Comparison of ENCODE assay signal across 30 mouse cellular contexts in the genomic region with DNA sequence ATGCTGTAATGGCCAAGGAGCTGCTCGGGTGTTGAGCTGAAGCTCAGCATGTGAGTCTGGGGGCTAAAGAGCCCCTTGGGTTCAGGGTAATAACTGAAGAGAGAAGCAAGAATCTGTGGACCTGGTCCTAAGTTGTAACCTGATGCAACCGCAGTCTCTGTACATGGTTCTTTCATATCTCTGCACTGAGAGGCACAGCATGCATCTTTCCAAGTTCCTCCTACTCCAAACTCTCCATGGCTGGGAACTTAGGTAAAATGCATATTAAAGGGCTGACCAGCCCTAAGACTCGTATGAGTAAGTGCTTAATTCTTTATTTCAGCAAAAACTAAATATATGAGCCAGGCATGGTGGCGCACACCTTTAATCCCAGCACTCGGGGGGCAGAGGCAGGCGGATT.
"Had no signal": no experiment of that assay in that cellular context is flagged by ENCODE, and none has a peak within 500 bp of the region (broad histone marks: within the 10 kb centered on the region; RNA-seq: fewer than 3 reads in every experiment).

No protein-coding gene starts in this region.

- H3K9ac ChIP-seq: heart, embryonic 12.5 days; heart, embryonic 13.5 days; heart, embryonic 15.5 days; hindbrain, embryonic 12.5 days; hindbrain, embryonic 13.5 days; hindbrain, embryonic 14.5 days; hindbrain, embryonic 15.5 days; intestine, embryonic 15.5 days; kidney, embryonic 15.5 days had no signal

- H3K9me3 ChIP-seq: heart, embryonic 12.5 days; heart, embryonic 13.5 days; heart, embryonic 15.5 days; hindbrain, embryonic 10.5 days; hindbrain, embryonic 12.5 days; hindbrain, embryonic 13.5 days; hindbrain, embryonic 15.5 days; intestine, embryonic 15.5 days; kidney, embryonic 15.5 days had no signal

- H3K4me3 ChIP-seq: heart, embryonic 12.5 days; heart, embryonic 13.5 days; heart, embryonic 15.5 days; hindbrain, embryonic 10.5 days; hindbrain, embryonic 12.5 days; hindbrain, embryonic 13.5 days; hindbrain, embryonic 15.5 days; intestine, embryonic 15.5 days; kidney, embryonic 15.5 days; layer of hippocampus, adult 2 months; left cerebral cortex, adult 2 months had no signal

- DNase-seq: heart, postnatal 10 days; heart, postnatal 14 days; heart, postnatal 36 days; heart, postnatal 4 days; kidney, adult 11 months; kidney, adult 18-20 months; kidney, adult 2 months; kidney, adult 8-10 months; kidney, adult 9 months; kidney, postnatal 10 days; kidney, postnatal 14 days; kidney, postnatal 25 days; kidney, postnatal 36 days; kidney, postnatal 4 days; layer of hippocampus, adult 9-11 months; layer of hippocampus, postnatal 36 days had no signal

- H3K27ac ChIP-seq: heart, embryonic 13.5 days; heart, embryonic 15.5 days; hindbrain, embryonic 10.5 days; hindbrain, embryonic 12.5 days; hindbrain, embryonic 13.5 days; hindbrain, embryonic 14.5 days; hindbrain, embryonic 15.5 days; hindbrain, postnatal 0 days; intestine, embryonic 15.5 days; kidney, embryonic 15.5 days; kidney, postnatal 0 days; layer of hippocampus, adult 2 months; left cerebral cortex, adult 2 months had no signal

- H3K36me3 ChIP-seq: heart, embryonic 12.5 days; heart, embryonic 13.5 days; heart, embryonic 15.5 days; hindbrain, embryonic 12.5 days; hindbrain, embryonic 13.5 days; hindbrain, embryonic 15.5 days; intestine, embryonic 15.5 days; kidney, embryonic 15.5 days had no signal

- H3K27me3 ChIP-seq: heart, embryonic 12.5 days; heart, embryonic 13.5 days; heart, embryonic 15.5 days; hindbrain, embryonic 12.5 days; hindbrain, embryonic 13.5 days; hindbrain, embryonic 15.5 days; intestine, embryonic 15.5 days; kidney, embryonic 15.5 days had no signal
